Mouse (Mus musculus) liver, embryonic 11.5 days (tissue): Measurements from ENCODE around the gene Tmem266. TPM values are rescaled to one million over a fixed set of nuclear protein-coding genes. Genes with fewer than 3 reads are reported as not detected.

ENCODE experiments used
- ATAC-seq: fragments of 200-750 bp; cut with Nextera tagmentation; replicated peaks from 2 replicates; pipeline ENCODE4 v1.8.0; 2017; ENCODE audit warnings: moderate number of reproducible peaks, mild to moderate bottlenecking, moderate TSS enrichment, moderate library complexity; ENCODE audit not compliant: low FRiP score
- DNase-seq: peaks from one replicate; pipeline ENCODE4 v3.0.0-alpha.2; 2017; ENCODE audit warnings: low spot score
- H3K27ac ChIP-seq: fragments of 300-500 bp; sonication (generic); 2 replicates; pipeline ENCODE4 v1.5.1; 2014; ENCODE audit warnings: mild to moderate bottlenecking, low read depth, low read length, control low read depth
- H3K27me3 ChIP-seq: fragments of 300-500 bp; sonication (generic); replicated peaks from 2 replicates; pipeline ENCODE4 v1.6.1; 2014; ENCODE audit warnings: low read length, mixed read lengths; ENCODE audit not compliant: control insufficient read depth, insufficient read depth
- H3K36me3 ChIP-seq: fragments of 300-500 bp; sonication (generic); 2 replicates; pipeline ENCODE4 v1.6.1; 2014; ENCODE audit warnings: mild to moderate bottlenecking, low read length, moderate library complexity, mixed read lengths; ENCODE audit not compliant: control insufficient read depth, insufficient read depth
- H3K4me1 ChIP-seq: fragments of 300-500 bp; sonication (generic); replicated peaks from 2 replicates; pipeline ENCODE4 v1.6.1; 2014; ENCODE audit warnings: low read length, mixed read lengths; ENCODE audit not compliant: control insufficient read depth, insufficient read depth
- H3K4me2 ChIP-seq: fragments of 300-500 bp; sonication (generic); 2 replicates; pipeline ENCODE4 v1.6.1; 2014; ENCODE audit warnings: mild to moderate bottlenecking, control low read depth, moderate library complexity
- H3K4me3 ChIP-seq: fragments of 300-500 bp; sonication (generic); 2 replicates; pipeline ENCODE4 v1.5.1; 2014; ENCODE audit warnings: low read depth, low read length, control low read depth
- H3K9ac ChIP-seq: fragments of 300-500 bp; sonication (generic); 2 replicates; pipeline ENCODE4 v1.6.1; 2014; ENCODE audit warnings: low read depth, low read length, control low read depth
- H3K9me3 ChIP-seq: fragments of 300-500 bp; sonication (generic); 2 replicates; pipeline ENCODE4 v1.6.1; 2016; ENCODE audit warnings: low read length, inconsistent platforms, mixed read lengths; ENCODE audit not compliant: control insufficient read depth
- WGBS: fragments of 180-500 bp; shearing (Covaris S2); extraction: QIAGEN DNeasy Blood & Tissue Kit; methylation state at CpG from one replicate; pipeline ENCODE4 v1.1.7; 2014; 5-methylcytosine and 5-hydroxymethylcytosine counted together
- polyA plus RNA-seq: library from polyadenylated mRNA; unstranded; fragments of >200 nt; fragmentation: Nextera tagmentation; extraction: Ambion mirVana; gene quantifications from 2 replicates; pipeline ENCODE4 v1.2.1, GENCODE M21; 2014

Tmem266 gene
- polyA plus RNA-seq, 1 experiment from 2014 or later: not detected

DNA sequence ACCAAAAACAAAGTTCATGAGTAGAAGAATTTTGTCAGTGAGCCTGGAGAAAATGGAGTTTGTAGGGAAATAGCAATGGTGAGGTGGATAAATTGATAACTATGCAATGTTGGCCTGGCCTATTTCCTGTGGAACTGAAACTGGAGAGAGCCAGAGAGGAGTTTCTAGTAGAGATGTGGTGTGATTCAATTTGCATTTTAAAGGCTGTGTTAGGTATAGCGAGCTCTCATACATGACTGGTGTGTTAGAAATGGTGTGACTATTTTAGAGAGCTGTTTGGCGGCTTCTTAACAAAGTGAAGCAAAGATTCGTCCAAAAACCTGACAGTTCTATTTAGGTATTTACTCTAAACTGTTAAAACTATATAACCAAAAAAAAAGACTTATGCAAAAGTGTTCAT lies 22.0 kb downstream of the Tmem266 start:
- 73% methylated on average over 3 of the region's 3 CpGs for WGBS
- no peak overlapping the region for H3K27ac ChIP-seq
- no peak for ATAC-seq
- DNase-seq: no peak
- H3K36me3 ChIP-seq: no peaks in the 10 kb centered on the region
- no peaks in the 10 kb centered on the region for H3K9me3 ChIP-seq
- H3K4me2 ChIP-seq: no peak overlapping the region
- no peaks in the 10 kb centered on the region for H3K27me3 ChIP-seq
- H3K4me1 ChIP-seq: no peaks in the 10 kb centered on the region
- no peak overlapping the region for H3K4me3 ChIP-seq
- H3K9ac ChIP-seq: no peak overlapping the region

DNA sequence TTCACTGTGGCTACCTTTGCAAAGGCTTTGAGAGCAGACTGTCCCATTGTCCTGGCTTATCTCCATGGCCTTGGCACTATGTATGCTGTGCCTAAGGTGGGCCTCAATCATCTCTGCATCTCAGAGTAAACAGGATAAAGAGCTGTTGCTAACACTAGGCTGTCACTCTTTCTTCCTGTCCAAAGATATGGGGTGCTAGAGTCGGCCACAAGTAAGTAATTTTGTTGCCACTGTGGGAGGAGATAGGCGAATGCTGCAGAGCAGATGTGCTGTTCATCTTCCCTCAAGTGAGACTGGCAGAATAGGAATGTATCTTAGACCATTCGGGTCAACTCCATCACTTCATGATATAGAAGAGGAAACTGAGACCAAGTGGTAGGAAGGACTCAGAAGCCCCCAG lies 28.0 kb downstream of the Tmem266 start:
- Histone ChIP-seq H3K4me3 (no peak overlapping the region), H3K4me2 (no peak overlapping the region), H3K36me3 (no peaks in the 10 kb centered on the region), H3K27me3 (no peaks in the 10 kb centered on the region), H3K4me1 (no peaks in the 10 kb centered on the region), H3K9ac (no peak overlapping the region), H3K9me3 (no peaks in the 10 kb centered on the region), H3K27ac (no peak overlapping the region)
- DNase-seq: no peak
- 57% methylated on average over 3 of the region's 3 CpGs for WGBS
- no peak for ATAC-seq

DNA sequence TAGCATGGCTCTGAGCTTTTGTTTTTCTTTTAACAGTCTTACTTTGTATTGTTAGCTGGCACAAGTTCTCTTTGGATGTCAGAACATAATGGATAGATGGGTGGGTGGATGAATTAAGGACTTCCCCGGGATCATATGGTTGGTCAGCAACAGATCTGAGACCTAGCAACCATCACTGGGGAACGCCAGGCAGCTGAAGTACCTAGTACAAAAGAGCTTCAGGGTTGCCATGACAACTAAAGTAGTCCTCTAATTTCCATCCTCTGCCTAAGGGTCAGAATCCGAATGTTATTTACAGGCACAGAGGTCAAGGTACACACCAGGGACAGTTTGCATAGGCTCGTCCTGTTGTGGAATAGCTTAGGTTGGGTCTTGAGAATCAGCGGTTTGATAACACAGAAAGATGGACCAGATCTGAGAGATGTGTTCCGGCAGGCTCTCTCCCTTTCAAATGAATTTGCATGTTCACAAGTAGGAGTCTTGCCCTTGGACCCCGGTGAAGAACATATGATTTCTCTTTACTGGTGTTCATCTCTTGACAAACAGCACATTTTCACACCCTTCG lies 28.6 kb downstream of the Tmem266 start:
- Histone ChIP-seq H3K27ac (no peak overlapping the region), H3K4me3 (no peak overlapping the region), H3K27me3 (no peaks in the 10 kb centered on the region), H3K4me1 (no peaks in the 10 kb centered on the region), H3K9ac (no peak overlapping the region), H3K9me3 (no peaks in the 10 kb centered on the region), H3K36me3 (no peaks in the 10 kb centered on the region), H3K4me2 (no peak overlapping the region)
- WGBS: 70% methylated on average over 8 of the region's 8 CpGs
- DNase-seq: no peak
- no peak for ATAC-seq

DNA sequence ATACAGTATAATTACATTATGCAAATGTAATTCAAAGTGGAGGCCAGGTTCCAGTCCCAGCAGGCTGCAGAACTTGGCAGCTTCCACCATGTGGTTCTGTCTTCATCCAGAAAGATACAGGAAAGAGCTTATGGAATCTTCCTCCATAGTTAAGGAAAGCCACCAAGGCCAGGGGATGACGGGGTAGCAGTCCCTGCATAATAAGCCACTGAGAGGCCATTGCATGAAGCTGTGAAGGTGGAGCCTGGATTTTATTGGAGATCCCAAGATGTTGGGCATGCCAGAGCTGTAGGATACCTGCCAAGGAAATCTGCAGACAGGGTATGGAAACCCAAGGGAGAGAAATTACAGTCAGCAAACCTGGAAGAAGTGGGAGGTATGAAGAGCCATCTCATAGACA lies 30.5 kb downstream of the Tmem266 start:
- H3K9ac ChIP-seq: no peak overlapping the region
- no peak overlapping the region for H3K4me2 ChIP-seq
- H3K27ac ChIP-seq: no peak overlapping the region
- no peaks in the 10 kb centered on the region for H3K9me3 ChIP-seq
- no peak overlapping the region for H3K4me3 ChIP-seq
- ATAC-seq (no peak), DNase-seq (no peak)
- no peaks in the 10 kb centered on the region for H3K36me3 ChIP-seq
- no peaks in the 10 kb centered on the region for H3K4me1 ChIP-seq
- 66% methylated on average over 1 of the region's 1 CpGs for WGBS
- no peaks in the 10 kb centered on the region for H3K27me3 ChIP-seq

DNA sequence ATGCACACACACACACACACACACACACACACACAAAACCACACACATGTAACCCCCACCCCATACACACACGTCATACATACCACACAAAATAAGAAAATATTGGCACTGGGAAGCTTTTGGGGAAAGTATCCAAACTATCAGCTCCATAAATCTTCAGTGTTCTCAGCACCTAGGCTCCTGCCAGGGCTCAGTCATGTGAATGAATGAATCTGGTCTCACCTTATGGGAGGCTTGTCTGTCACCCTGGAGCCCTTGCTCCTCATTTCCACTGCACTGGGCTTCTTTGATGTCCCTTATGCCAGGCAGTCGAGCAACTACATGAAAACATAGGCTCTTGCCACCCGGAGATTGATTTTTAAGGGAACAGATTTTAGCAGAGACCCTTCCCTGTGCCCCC lies 33.7 kb downstream of the Tmem266 start:
- DNase-seq (no peak), ATAC-seq (no peak)
- Histone ChIP-seq H3K9me3 (no peaks in the 10 kb centered on the region), H3K36me3 (no peaks in the 10 kb centered on the region), H3K9ac (no peak overlapping the region), H3K4me1 (no peaks in the 10 kb centered on the region), H3K27me3 (no peaks in the 10 kb centered on the region), H3K4me3 (no peak overlapping the region), H3K27ac (no peak overlapping the region), H3K4me2 (no peak overlapping the region)
- WGBS: 64% methylated on average over 3 of the region's 3 CpGs

DNA sequence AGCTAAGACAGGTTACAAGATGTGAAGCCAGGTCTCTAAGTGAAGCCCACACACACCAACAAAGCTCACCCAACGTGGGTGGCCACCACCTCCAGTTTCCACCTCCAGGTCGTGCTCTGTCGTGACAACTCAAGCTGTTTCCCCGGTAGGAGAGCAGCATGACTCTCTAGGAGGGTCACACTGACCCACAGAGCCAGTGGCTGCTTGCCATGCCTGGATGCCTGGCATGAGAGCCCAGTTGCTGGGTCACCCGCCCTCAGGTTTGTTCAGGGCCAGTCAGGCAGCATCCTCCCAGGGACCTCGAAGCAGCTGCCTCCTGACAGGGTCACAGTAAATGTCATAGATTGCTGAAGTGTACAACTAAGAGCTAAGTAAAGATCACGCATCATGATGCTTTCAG lies 34.1 kb downstream of the Tmem266 start:
- no peaks in the 10 kb centered on the region for H3K36me3 ChIP-seq
- 47% methylated on average over 7 of the region's 7 CpGs for WGBS
- ATAC-seq (no peak), DNase-seq (no peak)
- no peaks in the 10 kb centered on the region for H3K4me1 ChIP-seq
- H3K9ac ChIP-seq: no peak overlapping the region
- no peak overlapping the region for H3K4me2 ChIP-seq
- no peak overlapping the region for H3K4me3 ChIP-seq
- H3K9me3 ChIP-seq: no peaks in the 10 kb centered on the region
- no peak overlapping the region for H3K27ac ChIP-seq
- no peaks in the 10 kb centered on the region for H3K27me3 ChIP-seq

DNA sequence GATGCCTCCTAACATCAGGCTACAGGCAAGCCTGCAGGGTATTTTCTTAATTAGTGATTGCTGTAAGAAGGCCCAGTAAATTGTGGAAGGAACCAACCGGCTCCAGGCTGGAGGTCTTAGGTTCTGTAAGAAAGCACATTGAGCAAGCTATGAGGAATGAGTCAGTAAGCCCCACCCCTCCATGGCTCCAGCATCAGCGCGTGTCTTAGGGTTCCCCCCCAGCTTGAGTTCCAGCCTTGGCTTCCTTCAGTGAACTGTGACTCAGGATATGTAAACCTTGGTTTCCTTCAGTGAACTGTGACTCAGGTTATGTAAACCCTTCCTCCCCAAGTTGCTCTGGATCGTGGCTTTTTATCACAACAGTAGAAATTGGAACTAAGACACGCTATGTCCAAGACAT lies 35.3 kb downstream of the Tmem266 start:
- 73% methylated on average over 5 of the region's 5 CpGs for WGBS
- H3K4me3 ChIP-seq: no peak overlapping the region
- no peak for ATAC-seq
- no peaks in the 10 kb centered on the region for H3K4me1 ChIP-seq
- no peaks in the 10 kb centered on the region for H3K36me3 ChIP-seq
- no peak overlapping the region for H3K4me2 ChIP-seq
- no peak for DNase-seq
- H3K9me3 ChIP-seq: no peaks in the 10 kb centered on the region
- H3K27me3 ChIP-seq: no peaks in the 10 kb centered on the region
- H3K9ac ChIP-seq: no peak overlapping the region
- no peak overlapping the region for H3K27ac ChIP-seq

DNA sequence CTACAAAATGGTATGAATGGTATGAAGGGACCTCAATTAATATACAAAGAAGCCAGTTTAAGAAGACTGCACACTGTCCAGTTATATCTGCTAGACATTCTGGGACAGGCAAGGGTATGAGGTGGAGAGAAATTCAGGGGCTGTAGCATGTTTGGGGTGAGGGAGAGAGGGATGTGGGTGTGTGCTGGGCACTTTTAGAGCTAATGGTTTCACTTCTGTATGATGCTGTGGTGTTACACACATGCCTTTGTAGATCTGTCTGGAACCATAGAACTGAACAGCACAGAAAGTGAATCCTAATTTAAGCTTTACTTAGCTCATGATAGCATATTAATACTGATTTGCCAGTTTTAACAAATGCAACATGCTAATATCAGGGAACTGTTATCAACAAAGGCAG lies 37.0 kb downstream of the Tmem266 start:
- no peak overlapping the region for H3K4me2 ChIP-seq
- no peaks in the 10 kb centered on the region for H3K27me3 ChIP-seq
- no peak overlapping the region for H3K9ac ChIP-seq
- H3K4me3 ChIP-seq: no peak overlapping the region
- H3K27ac ChIP-seq: no peak overlapping the region
- no peaks in the 10 kb centered on the region for H3K4me1 ChIP-seq
- H3K9me3 ChIP-seq: no peaks in the 10 kb centered on the region
- DNase-seq (no peak), ATAC-seq (no peak)
- H3K36me3 ChIP-seq: no peaks in the 10 kb centered on the region

DNA sequence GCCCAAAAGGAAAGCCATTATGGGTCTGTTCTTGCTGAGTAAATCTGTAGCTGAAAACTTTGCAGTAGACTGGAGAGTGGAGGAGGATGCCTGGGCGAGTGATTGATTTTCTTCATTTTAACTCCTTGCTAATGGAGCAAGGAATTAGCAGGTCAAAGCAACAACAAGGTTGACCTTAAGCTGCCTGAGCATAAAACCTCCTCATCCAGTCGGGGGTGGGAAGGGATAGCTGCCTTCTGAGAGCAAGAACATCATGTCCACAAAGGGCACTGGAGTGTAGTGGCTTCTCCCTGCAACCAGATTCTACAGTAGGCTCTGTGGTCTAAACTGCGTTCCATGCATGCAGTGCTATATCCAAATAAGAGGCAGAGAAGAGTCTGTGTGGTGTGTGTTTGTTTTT lies 41.3 kb downstream of the Tmem266 start:
- no peak for ATAC-seq
- H3K27ac ChIP-seq: no peak overlapping the region
- DNase-seq: no peak
- no peaks in the 10 kb centered on the region for H3K4me1 ChIP-seq
- no peaks in the 10 kb centered on the region for H3K27me3 ChIP-seq
- no peak overlapping the region for H3K9ac ChIP-seq
- H3K4me3 ChIP-seq: no peak overlapping the region
- H3K4me2 ChIP-seq: no peak overlapping the region
- WGBS: 61% methylated on average over 3 of the region's 3 CpGs
- no peaks in the 10 kb centered on the region for H3K9me3 ChIP-seq
- H3K36me3 ChIP-seq: no peaks in the 10 kb centered on the region
